Mouse (Mus musculus): ENCODE data around the gene P4hb. TPM values are rescaled to one million over a fixed set of nuclear protein-coding genes. Genes with fewer than 3 reads are reported as not detected.
A peak's percentile ranks its signal among the peaks of the same experiment; 100 is the strongest.

P4hb gene
- polyA plus RNA-seq, 1 experiment: 519 TPM

DNA sequence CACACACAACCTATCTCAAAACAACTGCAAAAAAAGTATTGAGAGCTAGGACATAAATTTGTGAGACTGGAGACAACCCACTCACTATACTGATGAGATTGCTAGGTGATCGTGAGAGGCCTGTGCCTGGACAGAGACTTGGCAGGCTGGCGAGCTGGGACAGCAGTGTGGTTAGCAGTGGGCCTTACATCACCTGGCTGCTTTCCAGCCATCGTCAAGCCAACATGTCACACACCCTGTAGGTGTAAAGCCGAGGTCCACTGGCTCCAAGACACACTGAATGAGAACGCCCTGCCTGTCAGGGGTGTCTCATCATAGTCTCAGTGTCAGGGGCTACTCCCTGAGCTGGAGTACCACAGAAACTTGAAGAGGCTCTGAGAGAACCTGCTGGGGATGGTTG lies 20.3 kb downstream of the P4hb start:
- H3K4me3 ChIP-seq (ENCODE audit: insufficient read depth, poor library complexity, severe bottlenecking): no peak overlapping the region
- H3K79me3 ChIP-seq (ENCODE audit: low read depth): peaks cover 1% of the 10 kb centered on the region
- H3K79me2 ChIP-seq (ENCODE audit: control insufficient read depth, insufficient read depth): peaks cover 21% of the 10 kb centered on the region
- H3ac ChIP-seq (ENCODE audit: control insufficient read depth, insufficient read length, low read depth): no peak overlapping the region
- H3K36me3 ChIP-seq (ENCODE audit: control insufficient read depth, insufficient read depth): no peaks in the 10 kb centered on the region
- TF ChIP-seq MYOG (IDR thresholded peaks at IDR 0.05; ENCODE audit: control insufficient read depth, extremely low read depth, insufficient read length) (no peak), FOSL1 (IDR thresholded peaks at IDR 0.05; ENCODE audit: insufficient read depth, low read length, poor library complexity, severe bottlenecking) (no peak), MAX (IDR thresholded peaks at IDR 0.05) (no peak), MYOD1 (IDR thresholded peaks at IDR 0.05; ENCODE audit: control insufficient read depth, insufficient read length, low read depth) (no peak), CTCF (IDR thresholded peaks at IDR 0.05; ENCODE audit: control insufficient read depth, insufficient read depth, insufficient read length) (no peak), USF1 (IDR thresholded peaks at IDR 0.05; ENCODE audit: low read depth) (no peak), CEBPB (IDR thresholded peaks at IDR 0.05; ENCODE audit: low read depth) (no peak)
- H3K27me3 ChIP-seq (ENCODE audit: control insufficient read depth, insufficient read depth, insufficient read length): no peaks in the 10 kb centered on the region

DNA sequence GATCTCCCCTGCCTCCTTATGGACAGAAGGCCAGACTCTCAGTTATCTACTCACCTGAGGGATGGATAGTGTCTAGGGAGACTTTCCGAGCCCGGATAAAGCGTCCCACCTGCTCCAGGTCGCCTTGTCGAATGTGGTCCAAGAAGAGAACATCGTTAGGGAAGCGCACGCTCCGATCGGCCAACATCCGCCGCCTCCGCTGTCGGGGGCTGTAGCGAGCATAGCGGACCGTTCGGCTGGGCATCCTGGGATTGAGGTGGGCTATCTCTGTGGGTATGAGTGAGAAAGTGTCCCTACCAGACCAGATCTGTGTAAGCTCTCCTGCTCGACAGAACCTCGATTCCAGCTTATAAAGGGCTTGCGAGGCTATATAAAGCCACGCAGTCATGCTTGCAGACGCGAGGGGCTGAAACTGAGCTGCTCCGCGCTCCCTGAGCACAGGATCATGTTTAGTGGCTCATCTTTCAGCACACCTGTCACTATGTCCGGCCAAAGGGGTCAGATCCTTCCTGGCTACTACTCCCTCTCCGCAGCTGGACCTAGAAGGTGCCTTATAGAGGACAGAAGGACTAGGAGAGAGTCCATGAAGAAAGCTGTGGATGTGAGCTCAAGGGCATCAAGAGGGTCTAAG lies 22.1 kb downstream of the P4hb start, which contains the start of gene Ppp1r27:
Gene Ppp1r27, minus strand, starts transcription at position 323 of the 631 bp plus-strand sequence.
- no peak for TF ChIP-seq FOSL1 (IDR thresholded peaks at IDR 0.05; ENCODE audit: insufficient read depth, low read length, poor library complexity, severe bottlenecking)
- no peak for TF ChIP-seq MYOD1 (IDR thresholded peaks at IDR 0.05; ENCODE audit: control insufficient read depth, insufficient read length, low read depth)
- TF ChIP-seq CTCF (IDR thresholded peaks at IDR 0.05; ENCODE audit: control insufficient read depth, insufficient read depth, insufficient read length): no peak
- no peak for TF ChIP-seq MAX (IDR thresholded peaks at IDR 0.05)
- TF ChIP-seq USF1 (IDR thresholded peaks at IDR 0.05; ENCODE audit: low read depth): no peak
- no peak for TF ChIP-seq CEBPB (IDR thresholded peaks at IDR 0.05; ENCODE audit: low read depth)
- Histone ChIP-seq H3K4me3 (ENCODE audit: insufficient read depth, poor library complexity, severe bottlenecking) (peak within 1 kb of the TSS; percentile 84), H3K27me3 (ENCODE audit: control insufficient read depth, insufficient read depth, insufficient read length) (no peaks in the 10 kb centered on the region), H3K79me2 (ENCODE audit: control insufficient read depth, insufficient read depth) (peaks cover 27% of the 10 kb centered on the region), H3K79me3 (ENCODE audit: low read depth) (peaks cover 1% of the 10 kb centered on the region), H3ac (ENCODE audit: control insufficient read depth, insufficient read length, low read depth) (peak within 1 kb of the TSS; percentile 69), H3K36me3 (ENCODE audit: control insufficient read depth, insufficient read depth) (no peaks in the 10 kb centered on the region)

DNA sequence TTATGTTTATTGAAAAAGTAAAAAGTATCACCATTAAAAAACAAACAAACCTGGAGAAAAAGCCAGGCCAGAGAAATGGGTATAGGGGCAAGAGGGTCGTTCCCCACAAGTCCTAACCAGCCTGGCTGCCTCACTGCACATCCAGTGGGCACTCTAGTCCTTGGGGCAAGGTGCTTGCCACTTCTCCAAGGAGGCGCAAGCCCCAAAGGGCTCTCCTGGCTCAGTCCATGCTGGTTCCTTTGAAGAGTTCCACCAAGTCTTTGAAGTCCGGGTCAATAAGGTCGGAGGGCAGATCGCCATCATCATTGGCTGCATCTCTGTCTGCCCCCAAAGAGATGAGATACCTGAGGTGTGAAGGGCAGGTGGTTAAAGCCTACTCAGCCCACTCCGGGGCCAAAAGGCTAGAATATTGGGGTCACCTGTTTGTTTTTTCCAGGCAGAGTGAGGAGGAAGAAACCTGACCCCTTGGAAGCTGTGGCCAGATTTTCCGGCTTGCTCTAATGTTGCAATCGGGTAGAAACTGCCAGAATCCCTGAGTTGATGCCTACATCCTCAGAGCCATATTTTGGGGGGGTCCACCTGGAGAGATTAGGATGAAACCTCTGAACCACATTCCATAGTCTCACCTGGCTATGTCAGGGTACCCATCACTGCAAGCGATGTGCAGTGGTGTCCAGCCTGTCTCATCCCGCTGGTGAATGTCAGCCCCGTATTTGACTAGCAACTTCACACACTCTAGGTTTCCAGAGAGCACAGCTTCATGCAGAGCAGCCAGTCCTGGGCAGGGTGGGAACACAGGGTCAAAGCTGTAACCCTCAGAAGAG lies 22.9 kb downstream of the P4hb start:
- H3K27me3 ChIP-seq (ENCODE audit: control insufficient read depth, insufficient read depth, insufficient read length): no peaks in the 10 kb centered on the region
- peak overlapping the region; percentile 84 for H3K4me3 ChIP-seq (ENCODE audit: insufficient read depth, poor library complexity, severe bottlenecking)
- peaks cover 1% of the 10 kb centered on the region for H3K79me3 ChIP-seq (ENCODE audit: low read depth)
- H3K79me2 ChIP-seq (ENCODE audit: control insufficient read depth, insufficient read depth): peaks cover 27% of the 10 kb centered on the region
- H3ac ChIP-seq (ENCODE audit: control insufficient read depth, insufficient read length, low read depth): peak overlapping the region; percentile 69
- TF ChIP-seq MYOG (IDR thresholded peaks at IDR 0.05; ENCODE audit: control insufficient read depth, extremely low read depth, insufficient read length) (no peak), MAX (IDR thresholded peaks at IDR 0.05) (no peak), CTCF (IDR thresholded peaks at IDR 0.05; ENCODE audit: control insufficient read depth, insufficient read depth, insufficient read length) (no peak), MYOD1 (IDR thresholded peaks at IDR 0.05; ENCODE audit: control insufficient read depth, insufficient read length, low read depth) (no peak), CEBPB (IDR thresholded peaks at IDR 0.05; ENCODE audit: low read depth) (no peak), FOSL1 (IDR thresholded peaks at IDR 0.05; ENCODE audit: insufficient read depth, low read length, poor library complexity, severe bottlenecking) (no peak), USF1 (IDR thresholded peaks at IDR 0.05; ENCODE audit: low read depth) (no peak)
- H3K36me3 ChIP-seq (ENCODE audit: control insufficient read depth, insufficient read depth): no peaks in the 10 kb centered on the region

- peaks cover 1% of the 10 kb centered on the region for H3K79me3 ChIP-seq (ENCODE audit: low read depth)
- H3ac ChIP-seq (ENCODE audit: control insufficient read depth, insufficient read length, low read depth): peak within 1 kb of the TSS; percentile 86
- no peaks in the 10 kb centered on the region for H3K27me3 ChIP-seq (ENCODE audit: control insufficient read depth, insufficient read depth, insufficient read length)
- H3K79me2 ChIP-seq (ENCODE audit: control insufficient read depth, insufficient read depth): peaks cover 27% of the 10 kb centered on the region
- no peaks in the 10 kb centered on the region for H3K36me3 ChIP-seq (ENCODE audit: control insufficient read depth, insufficient read depth)
- TF ChIP-seq USF1 (IDR thresholded peaks at IDR 0.05; ENCODE audit: low read depth): peak; percentile 82
- peak; percentile 97 for TF ChIP-seq MAX (IDR thresholded peaks at IDR 0.05)
- no peak for TF ChIP-seq CEBPB (IDR thresholded peaks at IDR 0.05; ENCODE audit: low read depth)
- peak within 1 kb of the TSS; percentile 84 for H3K4me3 ChIP-seq (ENCODE audit: insufficient read depth, poor library complexity, severe bottlenecking)
Measured at GRCm38 (mm10) chr11:120549168-120549945, 23.7 kb downstream of the P4hb start, which contains the start of gene Mcrip1. TSS of gene Mcrip1 (minus strand) at chr11:120549727.

- H3K79me2 ChIP-seq (ENCODE audit: control insufficient read depth, insufficient read depth): peaks cover 27% of the 10 kb centered on the region
- H3K27me3 ChIP-seq (ENCODE audit: control insufficient read depth, insufficient read depth, insufficient read length): no peaks in the 10 kb centered on the region
- peaks cover 1% of the 10 kb centered on the region for H3K79me3 ChIP-seq (ENCODE audit: low read depth)
- peak overlapping the region; percentile 86 for H3ac ChIP-seq (ENCODE audit: control insufficient read depth, insufficient read length, low read depth)
- no peak for TF ChIP-seq USF1 (IDR thresholded peaks at IDR 0.05; ENCODE audit: low read depth)
- TF ChIP-seq MYOD1 (IDR thresholded peaks at IDR 0.05; ENCODE audit: control insufficient read depth, insufficient read length, low read depth): no peak
- peak overlapping the region; percentile 84 for H3K4me3 ChIP-seq (ENCODE audit: insufficient read depth, poor library complexity, severe bottlenecking)
- peaks cover 2% of the 10 kb centered on the region for H3K36me3 ChIP-seq (ENCODE audit: control insufficient read depth, insufficient read depth)
Measured at GRCm38 (mm10) chr11:120548786-120549167, 24.3 kb downstream of the P4hb start.

Measured in C2C12 (cell line).